Mouse (Mus musculus) frontal cortex, postnatal 25 days (tissue): Measurements from ENCODE around the gene Ahdc1.

Experiments used
- DNase-seq, 2 experiments: peaks; one replicate each; pipeline ENCODE4 v3.0.0; 2022; ENCODE audit warnings: low spot score in 2 of 2

The Ahdc1 gene

DNA sequence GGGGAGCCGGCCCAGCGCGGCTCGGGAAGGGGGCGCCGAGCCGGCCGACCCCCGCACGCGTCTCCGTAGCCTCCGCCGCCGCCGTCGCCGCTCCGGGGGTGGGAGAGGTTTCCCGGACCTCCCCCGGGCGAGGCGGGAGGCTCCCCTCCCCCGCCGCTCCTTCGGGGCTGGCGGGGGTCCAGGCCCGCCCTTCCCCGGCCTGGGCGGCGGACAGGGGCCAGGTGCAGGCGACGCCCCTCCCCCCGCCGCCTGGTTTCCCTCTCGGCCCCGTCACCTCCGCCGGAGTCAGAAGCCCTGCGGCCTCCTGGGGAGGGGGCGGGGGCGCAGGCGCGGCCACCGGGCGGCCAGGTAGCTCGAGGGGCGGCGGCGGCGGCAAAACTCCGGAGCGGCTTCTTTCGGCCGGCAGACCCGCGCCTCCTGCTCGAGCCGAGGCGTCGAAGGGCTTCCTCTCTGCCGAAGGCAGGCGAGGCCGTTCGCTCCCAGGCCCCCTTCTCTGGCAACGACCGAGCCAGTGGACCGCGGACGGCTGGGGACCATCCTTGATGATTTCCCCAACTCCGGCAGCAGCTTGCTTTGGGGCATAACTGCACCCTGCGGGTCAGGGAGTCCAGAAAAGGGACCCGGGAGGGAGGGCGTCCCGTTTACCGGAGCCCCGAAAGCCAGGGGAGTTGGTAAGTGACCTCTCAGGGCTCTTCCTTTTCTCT is 28.2 kb downstream of the Ahdc1 start:
- no peak for DNase-seq

DNA sequence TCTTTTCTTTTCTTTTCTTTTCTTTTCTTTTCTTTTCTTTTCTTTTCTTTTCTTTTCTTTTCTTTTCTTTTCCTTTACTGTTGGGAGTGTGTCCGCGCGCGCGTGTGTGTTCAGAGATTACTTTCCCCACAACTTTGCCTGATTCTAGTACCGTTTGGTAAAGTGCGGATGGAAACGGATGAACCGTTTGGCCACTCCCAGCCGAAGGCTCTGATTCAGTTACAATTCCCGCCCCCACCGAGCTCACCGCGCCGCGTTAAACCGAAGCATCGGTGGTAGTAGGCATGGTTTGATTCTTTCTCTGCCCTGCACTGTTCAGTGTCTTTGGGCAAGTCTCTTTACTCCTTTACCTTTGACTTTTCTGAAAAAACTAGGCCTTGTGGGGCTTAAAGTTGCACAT is 28.8 kb downstream of the Ahdc1 start:
- no peak for DNase-seq

DNA sequence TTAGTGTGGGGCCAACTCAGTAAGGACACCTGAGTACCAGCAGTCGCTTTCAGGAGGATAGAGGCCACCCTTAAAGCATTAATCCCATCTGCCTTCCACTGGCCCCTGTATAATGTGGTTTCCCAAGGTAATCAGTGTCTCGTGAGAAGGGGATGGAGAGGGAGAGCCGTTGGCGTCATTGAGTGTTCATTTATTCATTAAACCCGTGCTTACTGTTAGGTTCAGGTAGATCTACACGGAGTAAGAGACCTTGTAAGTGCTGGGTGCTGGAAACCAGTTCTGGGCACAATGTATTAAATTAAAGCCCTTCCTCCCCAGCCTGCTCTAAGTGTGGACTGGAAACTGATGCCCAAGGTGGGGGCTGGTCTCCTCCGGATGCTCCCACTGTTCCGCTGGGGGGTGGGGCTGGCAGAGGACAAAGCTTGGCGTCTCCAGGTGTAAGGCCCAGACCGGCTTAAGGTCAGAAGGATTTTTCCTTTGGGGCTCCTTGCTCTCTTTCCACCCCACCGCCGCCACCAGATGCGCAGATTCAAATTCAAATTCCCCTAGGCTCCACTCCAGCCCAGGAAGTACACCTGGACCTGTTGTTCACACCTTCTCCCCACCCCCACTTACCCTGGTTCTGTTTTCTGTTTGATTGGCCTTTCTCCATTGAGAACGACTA is 29.3 kb downstream of the Ahdc1 start:
- DNase-seq = no peak

DNA sequence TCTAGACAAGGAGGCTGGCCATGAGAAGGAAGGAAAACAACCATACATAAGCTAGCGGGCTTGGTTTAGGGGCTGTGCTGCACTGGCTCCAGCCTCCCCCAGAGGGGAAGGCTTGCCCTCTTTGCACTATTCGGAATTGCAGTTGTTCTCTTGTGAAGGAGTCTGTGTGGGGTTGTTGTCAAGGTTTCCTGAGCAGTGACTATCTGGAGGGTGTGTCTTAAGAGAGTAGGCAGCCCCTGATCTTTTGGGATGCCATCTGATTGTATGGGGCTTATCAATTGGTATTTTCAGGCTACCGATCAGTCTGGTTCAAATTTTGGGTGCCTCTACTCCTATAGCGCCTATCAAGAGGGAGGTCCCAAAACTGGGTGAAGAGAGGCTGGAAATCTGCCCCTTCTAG is 31.2 kb downstream of the Ahdc1 start:
- DNase-seq = no peak

DNA sequence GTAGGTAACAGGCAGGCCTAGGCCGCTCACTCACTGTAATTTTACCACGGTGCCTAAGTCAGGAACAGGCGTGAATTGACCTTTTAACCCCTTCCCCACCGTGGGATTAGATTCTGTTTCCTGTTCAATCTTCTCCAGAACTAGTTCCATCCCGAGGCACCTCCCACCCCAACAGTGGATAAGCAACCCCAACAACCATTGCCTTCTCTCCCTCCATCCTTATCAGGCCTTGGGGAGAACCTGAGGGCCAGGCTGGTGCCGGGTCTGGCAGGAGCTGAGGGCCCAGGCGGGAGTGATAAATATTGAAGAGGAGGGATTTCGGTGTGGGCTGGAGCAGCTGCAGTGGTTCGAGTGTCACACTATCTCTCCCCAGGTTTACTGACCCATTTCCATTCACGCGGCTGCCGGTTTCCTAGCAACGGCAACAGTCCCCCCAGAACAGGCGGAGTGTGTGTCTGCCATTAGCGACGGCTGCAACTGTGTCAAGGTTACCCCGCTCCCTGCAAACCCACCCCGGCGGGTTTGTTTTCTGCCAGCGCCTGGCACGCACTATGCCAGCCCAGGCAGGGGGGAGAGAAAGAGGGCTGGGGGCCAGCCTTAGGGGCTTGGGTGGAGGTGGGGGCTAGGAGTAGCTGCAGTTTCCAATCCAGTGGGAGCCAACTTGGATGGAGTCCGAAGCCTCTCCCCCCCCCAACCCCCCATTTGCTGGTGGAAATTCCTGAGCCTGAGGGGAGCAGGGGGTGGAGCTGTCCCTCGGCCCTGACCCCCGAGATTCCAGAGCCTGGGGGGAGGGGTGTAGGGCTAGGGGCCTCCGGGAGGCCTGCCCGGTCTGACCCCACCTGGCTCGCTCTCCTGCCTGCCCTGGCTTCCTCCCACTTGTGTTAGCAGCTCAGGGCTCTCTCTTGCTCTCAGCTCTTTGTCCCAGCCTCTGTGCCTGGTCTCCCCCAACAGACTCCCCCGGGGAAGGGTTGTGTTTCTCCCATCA is 31.9 kb downstream of the Ahdc1 start:
- no peak for DNase-seq

DNA sequence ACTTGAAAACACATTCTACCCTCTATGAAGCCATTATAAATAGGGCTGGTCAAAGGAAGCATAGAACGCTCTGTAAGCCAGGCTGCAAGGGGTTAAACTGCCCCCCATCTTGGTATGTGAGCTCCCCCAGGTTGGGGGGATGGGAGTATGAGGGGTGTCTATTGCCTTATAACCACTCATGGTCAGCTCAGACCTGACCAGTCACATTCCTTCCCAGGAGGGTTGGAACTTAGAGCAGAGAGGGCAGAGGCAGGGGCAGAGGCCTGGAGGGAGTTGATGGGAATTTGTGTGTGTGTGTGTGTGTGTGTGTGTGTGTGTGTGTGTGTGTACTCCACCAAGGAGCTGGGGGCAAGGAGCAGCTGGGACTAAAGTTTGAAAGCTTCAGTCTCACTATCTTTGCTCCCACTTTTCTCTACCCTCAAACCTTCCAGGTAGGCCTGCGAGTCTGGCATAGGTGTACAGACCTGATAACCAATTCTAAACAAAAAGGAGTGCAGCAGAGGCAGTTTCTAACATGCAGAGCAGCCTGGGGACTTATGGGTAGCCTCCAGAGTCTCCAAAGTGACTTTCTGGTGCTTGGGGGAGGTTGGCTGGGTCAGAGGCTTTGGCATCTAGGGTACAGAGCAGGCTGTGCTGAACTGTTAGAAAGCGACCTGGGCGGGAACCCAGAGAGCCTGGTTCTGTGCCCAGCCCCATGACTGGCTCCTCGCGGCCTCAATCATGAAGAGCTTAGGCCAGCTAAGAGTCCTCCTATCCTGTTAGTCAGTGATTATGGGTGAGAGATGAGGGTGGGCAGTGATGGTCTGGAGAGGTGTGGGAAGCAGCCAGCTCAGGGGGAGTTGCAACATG is 33.0 kb downstream of the Ahdc1 start:
- no peak for DNase-seq

DNA sequence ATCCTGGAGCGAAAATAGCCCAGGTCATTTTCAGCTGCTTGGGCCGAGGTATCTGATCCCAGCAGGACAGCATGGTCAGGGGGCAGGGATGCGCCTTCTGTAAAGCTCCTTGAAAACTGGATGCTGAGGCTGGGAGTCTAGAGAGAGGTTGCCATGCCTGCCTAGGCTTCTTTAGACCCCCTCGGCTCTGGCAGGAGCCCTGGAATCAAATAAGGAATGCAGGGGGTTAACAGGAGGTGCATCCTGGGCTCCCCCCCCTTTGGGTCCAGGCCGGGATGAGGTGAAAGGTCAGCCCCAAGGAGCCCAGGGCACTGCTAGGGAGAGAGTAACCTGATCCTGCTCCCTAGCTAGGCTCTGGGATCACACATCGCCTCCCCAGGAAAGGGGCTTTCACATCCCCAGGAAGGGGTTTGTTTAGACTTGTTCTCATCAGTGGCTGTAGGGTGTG is 33.6 kb downstream of the Ahdc1 start:
- DNase-seq = no peak

DNA sequence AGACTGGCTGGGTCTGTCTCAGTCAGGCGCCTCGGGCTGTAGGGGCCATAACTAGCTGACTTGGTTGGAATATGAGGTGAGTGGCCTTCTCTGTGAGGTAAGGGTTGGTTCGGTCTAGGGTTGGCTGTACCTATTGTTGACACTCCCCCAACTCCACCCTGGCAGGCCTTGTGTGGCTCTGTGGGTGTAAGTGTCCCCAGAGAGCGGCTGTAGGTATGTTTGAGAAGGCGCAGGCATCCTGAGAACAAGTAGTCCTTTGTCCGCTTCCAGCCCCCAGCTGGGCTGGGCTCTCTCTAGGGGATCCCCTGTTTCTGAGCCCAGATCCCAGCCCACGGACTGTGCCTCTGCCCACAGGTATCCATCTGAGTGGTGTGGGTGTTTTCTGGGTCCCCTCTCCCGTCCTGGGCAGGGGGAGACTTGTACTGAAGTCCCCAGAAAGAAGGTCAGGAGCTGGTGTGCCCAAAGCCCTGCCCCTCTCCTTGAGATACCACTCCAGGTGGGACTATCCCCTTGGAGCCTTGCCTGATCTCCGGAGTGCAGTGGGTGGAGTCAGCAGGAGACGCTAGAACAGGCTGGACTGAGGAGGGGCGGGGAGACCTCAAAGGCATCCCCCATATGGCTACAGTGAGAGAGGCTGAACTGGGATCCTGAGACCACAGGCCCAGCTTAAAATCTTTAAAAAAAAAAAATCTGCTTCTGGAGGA is 34.9 kb downstream of the Ahdc1 start:
- DNase-seq = no peak

DNA sequence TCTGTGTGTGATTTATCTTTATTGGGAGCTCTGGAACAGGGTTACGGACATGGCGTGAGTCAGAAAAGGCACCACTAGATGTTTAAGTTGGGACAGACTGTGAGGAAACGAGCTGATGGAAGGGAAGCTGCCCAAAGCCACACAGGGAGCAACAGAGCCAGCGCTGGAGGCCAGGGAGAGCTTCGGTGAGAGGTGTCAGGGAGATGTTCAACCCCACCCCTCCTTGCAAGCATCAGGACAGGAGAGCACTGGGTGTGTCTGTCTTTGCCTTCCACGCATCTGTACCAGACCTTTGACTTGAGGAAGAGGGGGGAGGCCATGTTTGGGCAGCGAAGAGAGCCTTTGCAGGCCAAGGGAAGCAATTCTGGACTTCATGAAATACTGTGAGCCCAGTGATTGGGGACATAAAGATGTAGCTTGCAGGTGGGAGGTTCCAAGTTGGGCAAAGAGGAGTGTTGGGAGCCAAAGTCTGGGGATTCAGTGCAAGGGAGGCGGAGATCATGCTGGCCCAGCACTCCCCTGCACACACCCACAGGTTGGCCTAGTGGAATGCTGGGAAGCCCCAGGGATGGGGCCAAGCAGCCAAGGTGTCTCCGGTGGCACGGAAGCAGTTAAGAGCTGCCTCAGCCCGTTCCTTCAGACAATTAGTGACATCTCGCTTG is 35.8 kb downstream of the Ahdc1 start:
- no peak for DNase-seq

DNA sequence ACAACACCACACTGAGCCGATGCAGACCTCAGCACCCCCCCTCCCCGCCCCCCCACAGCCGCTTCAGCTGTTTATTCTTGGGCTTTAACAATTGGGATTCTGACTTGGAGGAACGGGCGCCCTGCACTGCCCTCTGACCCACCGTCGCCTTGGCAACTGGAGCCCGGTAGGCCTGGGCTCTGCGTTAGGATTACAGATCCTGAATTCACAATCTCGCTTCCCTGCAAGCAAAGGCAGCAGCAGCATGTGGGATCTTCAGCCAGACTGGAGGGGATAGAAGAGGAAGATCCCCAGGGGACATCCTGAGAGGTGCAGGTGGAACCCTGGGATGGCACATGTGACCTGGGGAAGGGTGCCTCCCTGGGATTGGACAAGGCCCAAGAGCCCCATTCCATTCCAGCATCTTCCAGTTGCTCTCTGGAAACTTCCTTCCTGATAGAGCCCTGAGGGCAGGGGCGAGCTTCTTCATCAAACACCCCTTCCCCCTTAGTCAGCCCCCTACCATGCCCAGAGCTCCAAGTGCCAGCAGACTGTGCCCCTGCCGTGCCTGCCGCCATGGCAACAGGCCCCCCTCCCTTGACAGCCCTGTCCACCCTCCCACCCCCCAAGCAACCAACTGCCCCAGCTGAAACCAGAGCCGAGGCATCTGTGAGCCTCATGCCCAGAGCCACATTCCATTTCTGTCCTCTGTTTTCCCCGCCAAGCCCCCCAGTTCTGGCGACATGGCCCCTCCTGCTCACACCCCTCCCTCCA is 36.5 kb downstream of the Ahdc1 start:
- DNase-seq = no peak

DNA sequence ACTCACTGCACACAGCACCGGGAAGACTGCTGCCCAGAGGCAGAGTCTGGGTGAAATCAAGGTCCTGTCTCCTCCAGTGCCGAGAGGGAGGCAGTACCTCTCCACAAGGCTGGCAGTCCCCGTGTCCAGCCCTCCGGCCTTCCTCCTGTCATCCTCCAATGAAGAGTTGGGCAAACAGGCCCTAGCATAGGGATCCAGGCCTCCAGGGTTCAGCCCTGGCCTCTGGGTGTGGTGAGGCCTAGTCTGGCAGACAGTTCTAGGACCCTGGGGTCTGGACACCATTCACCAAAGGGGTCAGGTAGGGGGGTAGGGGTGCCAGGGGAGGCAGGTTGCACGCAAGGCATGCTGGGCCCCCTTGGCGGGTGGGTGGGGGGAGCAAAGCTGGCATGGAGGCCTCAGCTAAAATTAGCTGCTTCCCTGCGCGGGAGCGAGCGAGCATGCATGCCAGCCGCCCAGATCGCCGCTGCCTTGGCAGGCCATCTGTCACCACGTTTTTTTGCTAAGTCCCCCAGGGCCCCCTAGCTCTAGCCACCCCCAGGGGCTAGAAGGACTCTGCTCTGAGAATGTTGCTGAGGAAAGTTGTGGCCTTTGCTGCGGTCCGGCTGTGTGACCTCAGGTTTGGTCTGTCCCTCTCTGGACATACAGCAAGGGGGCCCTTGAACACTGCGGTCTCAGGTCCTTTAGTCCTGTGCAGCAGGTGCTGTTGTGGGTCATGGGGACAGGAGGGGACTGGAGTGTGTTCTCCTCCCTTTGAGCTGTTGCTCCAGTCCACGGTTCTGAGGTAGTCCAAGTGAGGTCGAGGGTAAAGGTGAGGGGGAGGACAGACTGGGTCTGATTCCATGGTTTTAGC is 38.2 kb downstream of the Ahdc1 start:
- DNase-seq = no peak

DNA sequence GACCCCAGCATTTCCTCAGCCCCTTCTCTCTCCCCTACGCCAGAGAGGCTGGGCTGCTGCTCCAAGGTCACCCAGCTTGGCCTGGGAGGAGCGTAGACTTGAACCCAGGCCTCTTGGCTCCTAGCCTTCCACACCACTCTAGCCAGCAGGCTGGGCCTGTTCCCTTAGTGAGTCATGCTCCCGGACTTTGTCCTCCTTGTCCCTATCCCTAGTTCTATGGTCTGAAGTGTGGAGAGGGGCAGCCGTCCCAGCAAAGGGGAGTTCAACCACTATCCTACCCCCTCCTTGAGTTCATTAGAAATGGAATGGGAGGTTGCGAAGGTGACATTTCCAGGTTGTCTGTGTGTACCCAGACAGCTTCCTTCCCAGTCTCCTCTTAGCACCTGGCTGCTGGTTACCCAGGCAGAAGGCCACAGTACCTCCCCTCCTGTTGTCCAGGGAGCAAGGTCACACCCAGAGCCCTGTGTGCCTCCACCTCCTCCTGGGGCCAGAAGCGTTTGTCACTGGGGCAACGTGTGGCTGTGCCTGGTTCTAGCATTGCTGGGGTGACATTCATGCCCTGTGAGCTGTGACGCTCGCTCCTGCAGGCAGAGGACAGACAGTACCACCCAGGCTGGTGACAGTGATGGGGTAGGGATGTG is 39.3 kb downstream of the Ahdc1 start:
- no peak for DNase-seq

DNA sequence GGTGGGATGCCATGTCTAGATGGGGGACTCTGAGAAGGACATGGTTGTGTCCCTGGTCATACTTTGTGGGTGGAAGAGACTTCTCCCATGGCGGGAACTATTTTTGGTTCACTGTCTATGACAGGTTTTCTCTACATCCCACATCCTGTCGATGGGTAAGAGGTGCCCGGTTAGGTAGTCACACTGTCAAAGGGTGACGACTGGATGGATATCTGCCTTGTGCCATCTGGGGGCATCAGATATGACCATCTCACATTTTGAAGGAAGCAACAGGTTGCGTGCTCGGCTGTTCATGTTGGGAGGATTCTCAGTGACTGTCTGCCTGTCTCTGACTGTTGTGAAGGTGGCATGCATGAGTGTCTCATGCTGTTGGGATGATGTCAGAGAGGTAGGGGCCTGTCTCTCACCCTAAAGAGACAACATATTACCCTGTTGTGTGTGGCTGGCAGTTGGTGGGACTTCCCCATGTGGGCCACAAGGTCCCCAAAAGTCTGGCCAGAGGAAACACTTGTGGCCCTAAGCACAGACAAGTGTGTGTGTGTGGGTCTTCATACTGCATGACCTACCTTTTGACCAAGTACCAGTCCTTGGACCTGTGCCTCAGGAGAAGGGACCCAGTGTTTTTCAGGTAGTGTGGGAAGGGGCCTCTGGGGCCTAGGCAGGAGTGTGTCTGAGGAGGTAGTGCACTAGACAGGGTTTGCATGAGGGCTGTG is 39.9 kb downstream of the Ahdc1 start:
- no peak for DNase-seq

DNA sequence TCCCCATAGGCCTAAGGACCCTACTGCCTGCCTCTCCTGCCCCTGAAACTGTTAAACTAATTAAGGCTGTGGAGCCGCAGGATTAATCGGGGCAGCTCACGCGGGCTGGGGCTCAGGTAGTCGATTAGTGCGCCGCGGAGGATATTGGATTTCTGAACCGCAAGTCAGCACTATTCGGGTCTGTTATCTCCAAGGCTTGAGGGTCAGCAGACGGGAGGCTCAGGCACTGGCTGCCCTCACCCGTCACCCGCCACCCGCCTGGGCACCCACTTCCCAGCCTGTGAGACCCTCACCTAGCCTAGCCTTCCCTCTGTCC is 40.4 kb downstream of the Ahdc1 start:
- no peak for DNase-seq

DNA sequence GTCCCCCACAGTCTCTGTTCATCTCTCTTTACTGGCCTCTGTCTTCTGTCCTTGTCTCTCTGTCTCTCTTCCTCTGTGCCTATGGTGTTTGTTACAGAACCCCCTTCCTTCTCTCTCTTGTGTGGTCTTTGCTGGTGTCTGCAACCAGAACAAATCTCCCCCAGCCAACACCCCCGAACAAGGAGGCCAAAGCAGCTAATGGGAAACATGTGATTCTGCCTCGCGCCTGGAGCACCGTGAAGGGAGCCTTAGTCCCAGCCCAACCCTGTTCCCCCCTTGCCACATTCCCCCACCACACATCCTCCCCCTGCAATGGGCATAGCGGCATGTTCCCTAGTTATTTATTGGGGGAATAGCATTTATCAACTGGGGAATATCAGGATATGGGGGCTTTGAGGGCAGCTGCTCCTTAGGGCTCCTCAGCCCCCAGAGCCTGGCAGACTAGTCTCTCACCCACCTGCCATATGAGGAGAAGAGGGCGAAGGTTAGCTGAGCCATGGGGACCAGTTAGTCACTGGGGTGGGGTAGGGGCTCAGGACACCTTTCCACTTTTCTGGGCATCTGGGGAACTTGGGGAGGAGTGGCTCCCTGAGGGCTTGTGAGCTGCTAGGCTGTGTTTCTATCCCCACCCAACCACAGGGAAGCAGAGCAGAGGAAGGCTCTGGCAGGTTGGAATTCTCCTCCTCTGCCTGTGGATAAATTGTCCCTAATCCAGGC is 41.1 kb downstream of the Ahdc1 start:
- no peak for DNase-seq

DNA sequence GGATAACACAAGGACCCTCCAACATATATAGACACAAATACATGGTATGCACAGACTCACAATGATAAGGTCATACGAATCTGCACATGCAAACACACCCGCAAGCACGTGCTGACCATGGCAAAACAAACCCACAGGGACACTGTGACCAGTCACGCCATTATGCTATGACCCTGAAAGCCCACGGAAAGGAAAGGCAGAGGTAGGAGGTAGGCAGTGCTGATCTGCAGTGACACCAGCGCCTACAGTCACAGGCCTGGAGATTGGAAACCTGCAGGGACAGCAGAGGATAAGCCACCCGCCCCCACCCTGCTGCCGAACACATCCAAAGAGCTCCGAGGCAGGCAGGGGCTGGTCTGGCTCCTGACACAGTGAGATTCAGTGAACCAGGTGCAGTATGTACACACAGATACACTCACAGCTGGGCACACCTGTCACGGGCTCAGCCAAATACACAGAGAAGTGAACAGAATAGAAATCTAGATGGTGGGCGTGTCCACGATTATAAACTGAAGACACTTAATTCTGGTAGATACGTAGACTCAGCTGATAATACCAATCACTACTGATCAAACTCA is 42.0 kb downstream of the Ahdc1 start:
- no peak for DNase-seq

DNA sequence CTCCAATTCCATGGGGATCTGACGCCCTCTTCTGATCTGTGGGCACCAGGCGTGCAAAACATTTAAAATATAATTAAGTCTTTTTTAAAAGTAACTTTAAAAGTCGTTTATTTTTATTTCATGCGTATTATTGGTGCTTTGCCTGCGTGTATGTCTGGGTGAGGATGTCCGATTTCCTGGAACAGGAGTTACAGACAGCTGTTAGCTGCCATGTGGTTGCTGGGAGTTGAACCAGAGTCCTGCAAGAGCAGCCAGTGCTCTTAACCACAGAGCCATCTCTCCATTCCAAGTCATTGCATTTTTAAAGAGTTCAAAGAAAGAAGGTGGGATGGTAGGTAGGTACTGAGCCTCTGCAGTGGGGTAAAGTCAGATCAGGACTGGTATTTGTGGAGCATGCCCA is 43.5 kb downstream of the Ahdc1 start:
- DNase-seq = no peak
